Mouse (Mus musculus) lung, embryonic 16.5 days (tissue): ENCODE measurements at regions not wholly inside any gene's neighbourhood (a gene's known extent, or its start where the extent isn't known, plus 50 kb on each side); places are given as distances from the start of the nearest gene placed in this dataset.

ENCODE experiments used
- ATAC-seq: fragments of 200-750 bp; cut with Nextera tagmentation; 2 replicates; pipeline ENCODE4 v1.8.0; 2017; ENCODE audit warnings: low read depth, mild to moderate bottlenecking, moderate library complexity
- H3K27ac ChIP-seq: fragments of 300-500 bp; sonication (generic); 2 replicates; pipeline ENCODE4 v1.5.1; 2014; ENCODE audit warnings: mild to moderate bottlenecking, control low read depth, low read length
- H3K27me3 ChIP-seq: fragments of 300-500 bp; sonication (generic); 2 replicates; pipeline ENCODE4 v1.6.1; 2014; ENCODE audit warnings: low read depth, low read length, mixed read lengths; ENCODE audit not compliant: control insufficient read depth, insufficient read depth
- H3K36me3 ChIP-seq: fragments of 300-500 bp; sonication (generic); 2 replicates; pipeline ENCODE4 v1.6.1; 2014; ENCODE audit warnings: low read length; ENCODE audit not compliant: control insufficient read depth, insufficient read depth
- H3K4me1 ChIP-seq: fragments of 300-500 bp; sonication (generic); replicated peaks from 2 replicates; pipeline ENCODE4 v1.6.1; 2014; ENCODE audit warnings: low read length, mixed read lengths; ENCODE audit not compliant: control insufficient read depth, insufficient read depth
- H3K4me2 ChIP-seq: fragments of 300-500 bp; sonication (generic); 2 replicates; pipeline ENCODE4 v1.6.1; 2014; ENCODE audit warnings: low read depth, low read length, control low read depth
- H3K4me3 ChIP-seq: fragments of 300-500 bp; sonication (generic); 2 replicates; pipeline ENCODE4 v1.5.1; 2014; ENCODE audit warnings: mild to moderate bottlenecking, low read length, control low read depth
- H3K9ac ChIP-seq: fragments of 300-500 bp; sonication (generic); 2 replicates; pipeline ENCODE4 v1.6.1; 2014; ENCODE audit warnings: low read length, control low read depth
- H3K9me3 ChIP-seq: fragments of 300-500 bp; sonication (generic); 2 replicates; pipeline ENCODE4 v1.6.1; 2016; ENCODE audit warnings: low read length; ENCODE audit not compliant: control insufficient read depth
- WGBS: fragments of 180-500 bp; shearing (Covaris S2); extraction: QIAGEN DNeasy Blood & Tissue Kit; methylation state at CpG from one replicate; pipeline ENCODE4 v1.1.7; 2014; 5-methylcytosine and 5-hydroxymethylcytosine counted together

- no peak for ATAC-seq
- Histone ChIP-seq H3K4me1 (no peaks in the 10 kb centered on the region), H3K36me3 (no peaks in the 10 kb centered on the region), H3K4me2 (no peak overlapping the region), H3K27ac (no peak overlapping the region), H3K9ac (no peak overlapping the region), H3K9me3 (no peaks in the 10 kb centered on the region), H3K4me3 (no peak overlapping the region), H3K27me3 (no peaks in the 10 kb centered on the region)
- 59% methylated on average over 1 of the region's 1 CpGs for WGBS
These were observed 52.4 kb upstream of the Olfr1507 start for GRCm38 (mm10) chr14:52547933-52548332.
